Mouse (Mus musculus) cerebellum, adult 9-10 months (tissue): ENCODE results near the gene Ext2.

Source experiments
- DNase-seq: peaks from one replicate; pipeline ENCODE4 v3.0.0; 2022

Ext2 gene

DNA sequence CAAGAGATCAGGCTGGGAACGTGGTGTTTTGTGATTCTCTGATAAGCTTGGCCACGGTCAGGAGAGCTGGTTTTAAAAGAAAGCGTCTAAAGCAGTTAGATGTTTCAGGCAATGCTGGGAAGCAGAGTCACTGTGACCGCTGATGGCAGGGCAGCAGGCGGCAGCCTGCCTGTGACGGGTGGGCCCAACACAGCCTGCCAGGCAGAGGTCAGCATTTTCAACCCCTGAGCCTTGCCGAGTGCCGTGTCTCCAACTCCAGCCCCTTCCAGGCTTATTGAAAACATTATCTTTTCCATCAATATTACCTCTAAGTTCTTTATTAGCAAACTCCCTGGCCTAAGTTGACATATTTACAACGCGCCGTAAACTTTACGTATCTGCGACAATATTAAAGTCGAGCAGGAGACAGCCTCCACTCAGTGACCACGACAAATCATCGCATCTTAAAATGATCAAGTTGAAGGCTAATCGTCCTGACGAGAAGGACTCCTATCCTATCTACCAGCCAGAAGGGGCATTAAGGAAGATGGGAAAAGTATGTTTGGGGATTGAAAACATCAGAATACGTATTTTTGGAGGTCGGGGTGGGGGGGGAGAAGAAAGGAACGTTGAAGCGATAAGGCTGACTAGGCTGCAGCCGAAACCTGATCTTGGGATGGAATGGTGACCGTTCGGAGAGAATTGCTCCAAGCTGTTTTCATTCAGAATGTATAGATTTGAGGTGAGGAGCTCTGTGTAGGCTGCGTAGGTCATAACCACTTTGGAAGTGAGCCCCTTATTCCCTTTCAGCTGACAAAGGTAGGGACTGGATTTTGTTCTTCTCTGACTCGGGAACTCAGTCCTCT lies 206.3 kb downstream of the Ext2 start:
- no peak for DNase-seq

DNA sequence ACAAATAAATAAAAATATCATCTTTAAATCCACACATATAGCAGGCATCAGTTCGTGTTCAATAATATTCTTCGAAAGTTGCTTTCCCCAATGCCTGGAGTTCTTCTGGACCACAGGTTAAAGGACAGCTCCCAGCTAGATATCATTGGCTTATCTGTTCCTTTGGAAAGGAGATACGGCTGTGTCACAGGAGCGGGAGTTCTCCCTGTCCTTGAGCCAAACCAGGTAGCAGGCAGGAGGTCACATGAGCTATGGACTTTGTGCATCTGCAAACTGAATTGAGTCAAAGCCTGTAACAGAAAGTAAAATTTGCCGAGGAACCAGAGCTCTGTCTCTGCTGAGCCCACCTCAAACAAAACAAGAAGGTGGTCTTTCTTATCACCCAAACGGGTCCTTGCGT lies 209.3 kb downstream of the Ext2 start:
- no peak for DNase-seq
